Mouse (Mus musculus): Measurements from ENCODE around the gene Tubg2.
A peak's percentile ranks its signal among the peaks of the same experiment; 100 is the strongest.

- TF ChIP-seq EP300 (IDR thresholded peaks at IDR 0.05; ENCODE audit: low read depth), result no peak
- TF ChIP-seq CTCF (IDR thresholded peaks at IDR 0.05; ENCODE audit: low read depth), result peak; percentile 77
These were observed 45.3 kb downstream of the Tubg2 start for GRCm38 (mm10) chr11:101200986-101201385.
